Comparison of ENCODE assay signal across 14 mouse cellular contexts in genomic region chr4:85819921-85820320, GRCm38 (mm10).
DNase-seq lines count a peak whose midpoint lies in the region; ATAC-seq lines count a peak whose summit lies in the region.
"Had no signal": no experiment of that assay in that cellular context is flagged by ENCODE, and none has a peak within 500 bp of the region (broad histone marks: within the 10 kb centered on the region; RNA-seq: fewer than 3 reads in every experiment).

No protein-coding gene starts in this region.

- no peak for ATAC-seq in monocyte, adult 5-6 weeks (replicated peaks; ENCODE audit: insufficient number of reproducible peaks, low FRiP score, low TSS enrichment, poor library complexity, severe bottlenecking)
- ATAC-seq: activated CD4-positive, CD25-positive, alpha-beta regulatory T cell, adult 4 months; Patski had no signal

- peak; percentile 61 for DNase-seq in ES-CJ7 (ENCODE audit: low read depth, low spot score)
- DNase-seq in R1 (ENCODE audit: low read depth, low spot score): peak; percentile 80
- no peak for DNase-seq in kidney, postnatal 4 days
- DNase-seq in heart, adult 8-10 months (ENCODE audit: low spot score): no peak
- DNase-seq: adrenal gland, postnatal 10 days; adrenal gland, postnatal 25 days; cerebellum, adult 11 months; cerebellum, adult 8-10 months; cerebellum, postnatal 14 days; cerebellum, postnatal 36 days; embryo, embryonic 11 days had no signal

Comparison
In these comparisons a context has a peak if more than half of its experiments do, and no peak if none do; other contexts are left out.
1. DNase-seq: peak in ES-CJ7 (single experiment) and R1 (single experiment); none in kidney, postnatal 4 days (0 of 2) and heart, adult 8-10 months (single experiment).